Mouse (Mus musculus) mouse embryonic stem cell (cell line): ENCODE data around the gene Pacrg.

Experiments
- in situ Hi-C, 2 experiments: fragments of 300-500 bp; cut with MboI; formaldehyde crosslinking; loops; 1 replicate in 1 of 2; 3 replicates in 1 of 2; pipeline ENCODE4 v1.14.3; 2019 to 2020; ENCODE audit warnings: low sequenced_read_pairs in 2 of 2, low pct_unique_long_range_greater_than_20kb in 1 of 2, mixed read lengths in 1 of 2; ENCODE audit not compliant: unreplicated experiment in 1 of 2

Gene Pacrg

GRCm38 (mm10) chr17:10372001-10372785, 467.9 kb downstream of the Pacrg start:
- in situ Hi-C loops = no loop called here

GRCm38 (mm10) chr17:10371472-10371871, 468.6 kb downstream of the Pacrg start:
- in situ Hi-C loops = no loop called here

GRCm38 (mm10) chr17:10370660-10371130, 469.4 kb downstream of the Pacrg start:
- in situ Hi-C loops = no loop called here

GRCm38 (mm10) chr17:10369961-10370659, 470.0 kb downstream of the Pacrg start:
- in situ Hi-C loops = no loop called here

- in situ Hi-C loops = no loop called here
Observed at GRCm38 (mm10) chr17:10367044-10367443, 473.1 kb downstream of the Pacrg start.

GRCm38 (mm10) chr17:10366577-10366976, 473.5 kb downstream of the Pacrg start:
- in situ Hi-C loops = no loop called here

- in situ Hi-C loops = no loop called here
Observed at GRCm38 (mm10) chr17:10365501-10366482, 474.3 kb downstream of the Pacrg start.

- in situ Hi-C loops = no loop called here
Observed at GRCm38 (mm10) chr17:10363151-10363550, 477.0 kb downstream of the Pacrg start.

- in situ Hi-C loops = no loop called here
Observed at GRCm38 (mm10) chr17:10361882-10362291, 478.2 kb downstream of the Pacrg start.

GRCm38 (mm10) chr17:10360738-10361137, 479.4 kb downstream of the Pacrg start:
- in situ Hi-C loops = no loop called here

- in situ Hi-C loops = no loop called here
Observed at GRCm38 (mm10) chr17:10359466-10359865, 480.6 kb downstream of the Pacrg start.

- in situ Hi-C loops = no loop called here
Observed at GRCm38 (mm10) chr17:10357348-10357747, 482.8 kb downstream of the Pacrg start.

- in situ Hi-C loops = no loop called here
Observed at GRCm38 (mm10) chr17:10356294-10356693, 483.8 kb downstream of the Pacrg start.

- in situ Hi-C loops = no loop called here
Observed at GRCm38 (mm10) chr17:10355746-10356145, 484.4 kb downstream of the Pacrg start.
